Mouse (Mus musculus): ENCODE measurements around the gene Dop1b. TPM values are rescaled to one million over a fixed set of nuclear protein-coding genes. Genes with fewer than 3 reads are reported as not detected.

Dop1b gene
- total RNA-seq, 1 experiment = 11.6 TPM

- Histone ChIP-seq H3K4me1 (ENCODE audit: control insufficient read depth in 2 of 2, insufficient read depth in 2 of 2, low read length in 2 of 2, poor library complexity in 1 of 2) (peaks cover 0 to 2% of the 10 kb centered on the region in 2 experiments; a peak in 1 of 4 replicates), H3K9ac (ENCODE audit: insufficient read depth, low read depth, low read length, poor library complexity, severe bottlenecking) (no peak overlapping the region), H3K9me3 (ENCODE audit: control insufficient read depth, insufficient read depth, low read depth, low read length) (no peaks in the 10 kb centered on the region), H3K36me3 (ENCODE audit: control insufficient read depth, insufficient read depth, low read length, poor library complexity, severe bottlenecking) (no peaks in the 10 kb centered on the region; the same call in 1 of the 2 replicates), H3K27ac (ENCODE audit: insufficient read depth, low read depth, low read length, poor library complexity, severe bottlenecking) (no peak overlapping the region), H3K4me3 (ENCODE audit: insufficient read depth in 1 of 2, low read depth in 1 of 2, low read length in 2 of 2, poor library complexity in 1 of 2, severe bottlenecking in 1 of 2) (no peak overlapping the region)
- in situ Hi-C loops (cut with MboI; ENCODE audit: low sequenced_read_pairs in 2 of 2, unreplicated experiment in 2 of 2) = no loop called here
- no peak for DNase-seq (ENCODE audit: low read depth, low spot score)
- no peak for TF ChIP-seq ZC3H11A (IDR thresholded peaks at IDR 0.05; ENCODE audit: borderline replicate concordance, low read depth, low read length)
These were observed 18.4 kb downstream of the Dop1b start for GRCm38 (mm10) chr16:93729801-93730721.

DNA sequence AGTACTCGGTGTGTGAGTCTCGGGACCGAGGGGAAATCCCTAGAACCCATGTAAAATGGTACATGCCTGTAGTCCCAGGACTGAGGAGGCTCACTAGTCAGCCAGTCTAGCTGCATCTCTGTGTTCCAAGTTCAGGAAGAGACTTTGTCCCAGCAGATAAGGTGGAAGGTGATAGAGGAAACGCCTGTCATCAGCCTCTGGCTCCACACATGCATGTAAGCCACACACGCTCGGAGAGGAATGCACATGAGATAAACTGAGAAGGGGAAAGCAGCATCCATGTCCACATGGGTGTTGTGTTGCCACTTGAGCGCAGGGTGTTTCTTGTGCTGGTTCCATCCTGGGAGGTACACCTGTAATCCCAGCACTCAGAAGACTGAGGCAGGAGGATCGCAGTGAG is 19.6 kb downstream of the Dop1b start:
- H3K27ac ChIP-seq (ENCODE audit: insufficient read depth, low read depth, low read length, poor library complexity, severe bottlenecking) = no peak overlapping the region
- in situ Hi-C loops (cut with MboI; ENCODE audit: low sequenced_read_pairs in 2 of 2, unreplicated experiment in 2 of 2) = no loop called here
- H3K9me3 ChIP-seq (ENCODE audit: control insufficient read depth, insufficient read depth, low read depth, low read length) = no peaks in the 10 kb centered on the region

GRCm38 (mm10) chr16:93732875-93733569 is 21.3 kb downstream of the Dop1b start:
- H3K27ac ChIP-seq (ENCODE audit: insufficient read depth, low read depth, low read length, poor library complexity, severe bottlenecking) = no peak overlapping the region
- H3K4me1 ChIP-seq (ENCODE audit: control insufficient read depth in 2 of 2, insufficient read depth in 2 of 2, low read length in 2 of 2, poor library complexity in 1 of 2) = peaks cover 0 to 2% of the 10 kb centered on the region in 2 experiments; a peak in 1 of 4 replicates
- H3K9me3 ChIP-seq (ENCODE audit: control insufficient read depth, insufficient read depth, low read depth, low read length) = no peaks in the 10 kb centered on the region
- DNase-seq (ENCODE audit: low read depth, low spot score) = no peak
- TF ChIP-seq HCFC1 (IDR thresholded peaks at IDR 0.05; ENCODE audit: borderline replicate concordance, insufficient read depth, low read length) (no peak), CHD2 (IDR thresholded peaks at IDR 0.05; ENCODE audit: low read depth, low read length) (no peak), ZC3H11A (IDR thresholded peaks at IDR 0.05; ENCODE audit: borderline replicate concordance, low read depth, low read length) (no peak), ZNF384 (IDR thresholded peaks at IDR 0.05; ENCODE audit: low read depth, low read length) (no peak), MAFK (IDR thresholded peaks at IDR 0.05; ENCODE audit: insufficient read depth, low read depth, low read length) (no peak)
- in situ Hi-C loops (cut with MboI; ENCODE audit: low sequenced_read_pairs in 2 of 2, unreplicated experiment in 2 of 2) = no loop called here
- H3K9ac ChIP-seq (ENCODE audit: insufficient read depth, low read depth, low read length, poor library complexity, severe bottlenecking) = no peak overlapping the region
- no peaks in the 10 kb centered on the region; the same call in 1 of the 2 replicates for H3K36me3 ChIP-seq (ENCODE audit: control insufficient read depth, insufficient read depth, low read length, poor library complexity, severe bottlenecking)
- H3K4me3 ChIP-seq (ENCODE audit: insufficient read depth in 1 of 2, low read depth in 1 of 2, low read length in 2 of 2, poor library complexity in 1 of 2, severe bottlenecking in 1 of 2) = no peak overlapping the region

More for the DNA sequence above, 19.6 kb downstream of the Dop1b start:
- no peak for DNase-seq (ENCODE audit: low read depth, low spot score)
- no peak overlapping the region for H3K4me3 ChIP-seq (ENCODE audit: insufficient read depth in 1 of 2, low read depth in 1 of 2, low read length in 2 of 2, poor library complexity in 1 of 2, severe bottlenecking in 1 of 2)
- TF ChIP-seq MAFK (IDR thresholded peaks at IDR 0.05; ENCODE audit: insufficient read depth, low read depth, low read length) (no peak), HCFC1 (IDR thresholded peaks at IDR 0.05; ENCODE audit: borderline replicate concordance, insufficient read depth, low read length) (no peak), ZNF384 (IDR thresholded peaks at IDR 0.05; ENCODE audit: low read depth, low read length) (no peak), CHD2 (IDR thresholded peaks at IDR 0.05; ENCODE audit: low read depth, low read length) (no peak), ZC3H11A (IDR thresholded peaks at IDR 0.05; ENCODE audit: borderline replicate concordance, low read depth, low read length) (no peak)
- H3K9ac ChIP-seq (ENCODE audit: insufficient read depth, low read depth, low read length, poor library complexity, severe bottlenecking) = no peak overlapping the region
- H3K36me3 ChIP-seq (ENCODE audit: control insufficient read depth, insufficient read depth, low read length, poor library complexity, severe bottlenecking) = no peaks in the 10 kb centered on the region; the same call in 1 of the 2 replicates
- H3K4me1 ChIP-seq (ENCODE audit: control insufficient read depth in 2 of 2, insufficient read depth in 2 of 2, low read length in 2 of 2, poor library complexity in 1 of 2) = peaks cover 0 to 2% of the 10 kb centered on the region in 2 experiments; a peak in 1 of 4 replicates

DNA sequence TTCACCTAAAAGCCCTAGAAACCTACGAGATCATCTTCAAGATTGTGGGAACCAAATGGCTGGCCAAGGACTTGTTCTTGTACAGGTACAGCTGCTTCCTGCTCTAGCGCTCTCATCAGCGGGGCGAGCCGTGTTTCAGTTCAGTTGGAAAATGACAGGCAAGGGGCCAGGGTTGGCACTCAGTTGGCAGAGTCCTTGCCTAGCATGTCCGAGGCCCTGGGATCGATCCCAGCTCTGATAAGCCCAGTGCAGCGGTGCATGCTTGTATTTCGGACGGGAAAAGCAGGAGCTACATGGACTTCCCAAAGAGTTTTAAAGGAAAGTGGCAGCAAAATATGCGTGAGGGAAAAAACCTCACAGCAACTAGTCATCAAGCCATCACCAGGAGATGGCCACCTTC is 27.5 kb downstream of the Dop1b start:
- Histone ChIP-seq H3K4me3 (ENCODE audit: insufficient read depth in 1 of 2, low read depth in 1 of 2, low read length in 2 of 2, poor library complexity in 1 of 2, severe bottlenecking in 1 of 2) (no peak overlapping the region), H3K4me1 (ENCODE audit: control insufficient read depth in 2 of 2, insufficient read depth in 2 of 2, low read length in 2 of 2, poor library complexity in 1 of 2) (no peaks in the 10 kb centered on the region), H3K36me3 (ENCODE audit: control insufficient read depth, insufficient read depth, low read length, poor library complexity, severe bottlenecking) (no peaks in the 10 kb centered on the region), H3K9ac (ENCODE audit: insufficient read depth, low read depth, low read length, poor library complexity, severe bottlenecking) (no peak overlapping the region), H3K27ac (ENCODE audit: insufficient read depth, low read depth, low read length, poor library complexity, severe bottlenecking) (no peak overlapping the region), H3K9me3 (ENCODE audit: control insufficient read depth, insufficient read depth, low read depth, low read length) (no peaks in the 10 kb centered on the region)
- no peak for DNase-seq (ENCODE audit: low read depth, low spot score)
- in situ Hi-C loops (cut with MboI; ENCODE audit: low sequenced_read_pairs in 2 of 2, unreplicated experiment in 2 of 2) = no loop called here
- TF ChIP-seq ZC3H11A (IDR thresholded peaks at IDR 0.05; ENCODE audit: borderline replicate concordance, low read depth, low read length) (no peak), MAFK (IDR thresholded peaks at IDR 0.05; ENCODE audit: insufficient read depth, low read depth, low read length) (no peak), CHD2 (IDR thresholded peaks at IDR 0.05; ENCODE audit: low read depth, low read length) (no peak), ZNF384 (IDR thresholded peaks at IDR 0.05; ENCODE audit: low read depth, low read length) (no peak)

Data from ES-E14 (cell line).